Mouse (Mus musculus) neural tube, embryonic 14.5 days (tissue): ENCODE results near the gene Fbxw11. TPM values are rescaled to one million over a fixed set of nuclear protein-coding genes. Genes with fewer than 3 reads are reported as not detected.
"Not testable (repeated sequence)": the region's sequence is repeated elsewhere in the genome, so short reads cannot be mapped to it uniquely, and the experiment has no call there.

Experiments used
- ATAC-seq: fragments of 200-750 bp; cut with Nextera tagmentation; 2 replicates; pipeline ENCODE4 v1.8.0; 2017; ENCODE audit warnings: low read depth, mild to moderate bottlenecking, moderate TSS enrichment, moderate library complexity
- H3K27ac ChIP-seq: fragments of 300-500 bp; sonication (generic); 2 replicates; pipeline ENCODE4 v1.5.1; 2014; ENCODE audit warnings: low read depth, mild to moderate bottlenecking, control low read depth, low read length, moderate library complexity, mixed read lengths
- H3K27me3 ChIP-seq: fragments of 300-500 bp; sonication (generic); 2 replicates; pipeline ENCODE4 v1.6.1; 2014; ENCODE audit warnings: low read length; ENCODE audit not compliant: control insufficient read depth, insufficient read depth
- H3K36me3 ChIP-seq: fragments of 300-500 bp; sonication (generic); 2 replicates; pipeline ENCODE4 v1.6.1; 2014; ENCODE audit warnings: low read length, mixed read lengths; ENCODE audit not compliant: control insufficient read depth, insufficient read depth
- H3K4me1 ChIP-seq: fragments of 300-500 bp; sonication (generic); 2 replicates; pipeline ENCODE4 v1.6.1; 2014; ENCODE audit warnings: low read length; ENCODE audit not compliant: control insufficient read depth, insufficient read depth
- H3K4me2 ChIP-seq: fragments of 300-500 bp; sonication (generic); 2 replicates; pipeline ENCODE4 v1.6.1; 2014; ENCODE audit warnings: mild to moderate bottlenecking, low read depth, low read length, control low read depth
- H3K4me3 ChIP-seq: fragments of 300-500 bp; sonication (generic); 2 replicates; pipeline ENCODE4 v1.5.1; 2014; ENCODE audit warnings: low read depth, low read length, control low read depth, mixed read lengths
- H3K9ac ChIP-seq: fragments of 300-500 bp; sonication (generic); replicated peaks from 2 replicates; pipeline ENCODE4 v1.6.1; 2014; ENCODE audit warnings: low read depth, mild to moderate bottlenecking, control low read depth, low read length, mixed read lengths
- H3K9me3 ChIP-seq: fragments of 300-500 bp; sonication (generic); 2 replicates; pipeline ENCODE4 v1.6.1; 2016; ENCODE audit warnings: low read length; ENCODE audit not compliant: control insufficient read depth
- WGBS: fragments of 180-500 bp; shearing (Covaris S2); extraction: QIAGEN DNeasy Blood & Tissue Kit; methylation state at CpG from one replicate; pipeline ENCODE4 v1.1.7; 2014; 5-methylcytosine and 5-hydroxymethylcytosine counted together
- polyA plus RNA-seq: library from polyadenylated mRNA; unstranded; fragments of >200 nt; fragmentation: Nextera tagmentation; extraction: Ambion mirVana; gene quantifications from 2 replicates; pipeline ENCODE4 v1.2.1, GENCODE M21; 2014

The Fbxw11 gene
- polyA plus RNA-seq, 1 experiment from 2014 or later = 109 TPM

DNA sequence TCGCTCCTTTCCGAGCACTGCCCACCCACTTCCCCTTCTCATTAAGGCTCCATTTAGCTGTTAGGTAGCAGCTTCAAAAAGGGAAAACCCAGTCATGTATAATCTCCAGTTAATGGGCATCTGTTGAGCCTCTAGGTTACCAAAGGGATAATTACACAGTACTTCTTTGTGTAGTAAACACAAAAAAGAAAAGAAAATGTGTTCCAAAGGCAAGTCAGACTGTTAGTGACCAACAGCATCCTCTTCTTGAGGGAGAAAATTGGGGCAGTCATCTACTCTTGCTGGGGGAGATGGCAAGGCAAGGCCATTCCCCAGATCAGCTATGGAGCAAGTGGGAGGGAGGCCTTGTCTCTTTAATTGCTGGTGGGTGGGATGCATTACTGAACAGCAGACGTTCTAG lies 65.0 kb downstream of the Fbxw11 start:
- no peak for ATAC-seq
- 51% methylated on average over 3 of the region's 3 CpGs for WGBS

DNA sequence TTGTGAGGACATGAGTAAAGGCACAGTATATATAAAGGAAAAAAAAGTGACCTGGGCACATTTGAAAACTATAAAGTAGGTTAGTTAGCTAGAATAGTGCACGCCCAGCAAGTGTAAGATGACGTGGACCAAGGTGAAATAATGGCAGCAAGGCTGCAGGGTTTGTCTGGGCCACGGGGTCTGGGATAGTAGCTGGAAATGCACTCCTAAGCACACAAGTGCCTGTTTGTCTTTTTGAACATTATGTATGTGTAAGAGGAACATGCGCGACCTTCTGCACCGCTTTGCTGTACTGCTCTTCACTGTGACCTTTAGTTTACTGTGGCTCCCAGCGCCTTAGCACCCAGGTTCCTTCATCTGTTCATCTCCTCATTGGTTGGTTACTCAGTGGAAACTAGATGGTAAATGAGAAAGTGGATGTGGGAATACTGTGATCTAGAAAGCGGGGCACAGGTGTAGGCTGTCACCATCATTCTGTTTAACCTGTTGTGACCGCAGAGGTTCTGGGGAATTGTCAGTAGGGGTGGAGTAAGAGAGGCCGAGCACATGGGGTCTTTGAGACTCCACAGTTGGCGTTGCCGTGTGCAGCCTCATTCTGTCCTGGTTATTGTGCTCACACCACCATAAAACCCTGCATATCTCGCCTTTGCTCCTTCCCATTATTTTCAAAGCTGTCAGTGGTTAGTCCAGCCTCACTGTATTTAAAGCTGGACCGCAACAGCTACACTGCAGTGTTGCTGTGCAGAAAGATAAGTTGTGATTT lies 66.4 kb downstream of the Fbxw11 start:
- Histone ChIP-seq H3K9me3 (no peaks in the 10 kb centered on the region), H3K36me3 (no peaks in the 10 kb centered on the region), H3K9ac (no peak overlapping the region), H3K4me3 (no peak overlapping the region), H3K4me1 (no peaks in the 10 kb centered on the region), H3K27ac (no peak overlapping the region), H3K4me2 (no peak overlapping the region), H3K27me3 (no peaks in the 10 kb centered on the region)
- WGBS = 71% methylated on average over 14 of the region's 14 CpGs
- ATAC-seq = peak; percentile 28; the same call in 1 of the 2 replicates

More for the DNA sequence above, 65.0 kb downstream of the Fbxw11 start:
- Histone ChIP-seq H3K36me3 (no peaks in the 10 kb centered on the region), H3K27me3 (no peaks in the 10 kb centered on the region), H3K4me1 (no peaks in the 10 kb centered on the region), H3K9ac (no peak overlapping the region), H3K4me3 (no peak overlapping the region), H3K27ac (no peak overlapping the region), H3K9me3 (no peaks in the 10 kb centered on the region), H3K4me2 (no peak overlapping the region)

DNA sequence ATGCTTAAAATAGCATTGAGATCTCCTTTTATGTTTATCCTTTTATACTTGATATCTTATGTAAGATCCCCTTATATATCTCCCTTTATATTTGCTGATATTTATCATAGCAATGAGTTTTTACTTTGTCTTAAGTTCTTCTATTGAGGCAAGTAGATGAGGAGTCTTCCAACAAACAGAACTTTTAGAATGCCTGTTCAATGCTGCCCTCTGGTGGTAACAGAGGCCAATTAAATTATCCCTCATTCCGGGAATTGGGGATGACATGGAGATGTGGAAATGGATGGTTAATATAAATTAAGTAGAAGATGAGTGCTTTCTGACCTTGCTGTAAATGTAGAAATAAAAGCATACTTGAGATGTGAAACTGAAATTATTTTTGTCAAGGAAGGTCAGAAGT lies 67.0 kb downstream of the Fbxw11 start:
- 35% methylated on average over 1 of the region's 1 CpGs for WGBS
- ATAC-seq = no peak

DNA sequence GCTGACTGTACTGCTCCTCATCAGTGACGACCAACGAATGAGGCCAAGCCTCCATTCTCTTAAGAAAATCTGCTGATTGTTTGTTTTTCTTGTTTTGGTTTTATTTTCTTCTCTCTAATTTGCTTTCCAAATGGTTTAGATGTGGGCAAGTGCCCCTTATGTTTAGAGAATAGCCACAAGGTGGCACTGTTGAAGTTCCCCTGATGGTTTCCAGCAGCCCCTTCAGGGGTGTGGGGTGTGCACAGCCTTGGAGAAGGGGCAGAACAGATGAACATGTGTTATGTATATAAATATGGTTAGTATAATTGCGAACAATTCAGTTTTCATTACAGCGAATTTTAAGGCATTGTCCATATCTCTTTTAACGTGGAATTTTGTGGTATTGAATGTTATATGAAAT lies 71.7 kb downstream of the Fbxw11 start:
- WGBS = 66% methylated on average over 5 of the region's 5 CpGs
- no peaks in the 10 kb centered on the region for H3K27me3 ChIP-seq

More for the DNA sequence above, 67.0 kb downstream of the Fbxw11 start:
- H3K4me3 ChIP-seq = no peak overlapping the region
- no peak overlapping the region for H3K9ac ChIP-seq
- H3K4me2 ChIP-seq = no peak overlapping the region
- H3K27me3 ChIP-seq = no peaks in the 10 kb centered on the region
- no peaks in the 10 kb centered on the region for H3K9me3 ChIP-seq
- H3K27ac ChIP-seq = no peak overlapping the region
- H3K36me3 ChIP-seq = no peaks in the 10 kb centered on the region
- H3K4me1 ChIP-seq = no peaks in the 10 kb centered on the region

DNA sequence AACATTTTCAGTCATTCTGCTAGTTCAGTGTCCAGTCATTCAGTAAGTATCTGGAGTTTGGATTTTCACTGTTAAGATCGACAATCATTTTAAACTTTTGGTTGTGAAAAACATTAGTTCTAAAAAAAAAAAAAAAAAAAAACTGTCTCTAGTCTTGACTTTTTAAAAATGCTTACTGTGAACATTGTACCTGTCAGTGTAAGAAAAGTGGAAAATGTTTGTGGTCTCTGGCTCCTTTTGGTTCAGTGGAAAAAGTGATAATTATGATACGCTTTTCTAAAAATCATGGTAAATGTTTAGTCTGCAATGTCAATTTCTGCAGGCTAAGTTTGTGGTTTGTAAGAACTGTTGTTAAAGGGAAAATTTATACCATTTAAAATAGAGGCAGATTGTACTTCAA lies 72.4 kb downstream of the Fbxw11 start:
- Histone ChIP-seq H3K9ac (no peak overlapping the region), H3K4me3 (no peak overlapping the region), H3K27ac (no peak overlapping the region), H3K9me3 (no peaks in the 10 kb centered on the region), H3K36me3 (no peaks in the 10 kb centered on the region), H3K27me3 (no peaks in the 10 kb centered on the region), H3K4me1 (no peaks in the 10 kb centered on the region), H3K4me2 (no peak overlapping the region)
- 99% methylated on average over 2 of the region's 2 CpGs for WGBS
- no peak for ATAC-seq

More for the DNA sequence above, 71.7 kb downstream of the Fbxw11 start:
- Histone ChIP-seq H3K4me1 (no peaks in the 10 kb centered on the region), H3K36me3 (no peaks in the 10 kb centered on the region), H3K9ac (no peak overlapping the region), H3K27ac (no peak overlapping the region), H3K9me3 (no peaks in the 10 kb centered on the region), H3K4me3 (no peak overlapping the region), H3K4me2 (no peak overlapping the region)
- ATAC-seq = peak; percentile 61; the same call in 1 of the 2 replicates

DNA sequence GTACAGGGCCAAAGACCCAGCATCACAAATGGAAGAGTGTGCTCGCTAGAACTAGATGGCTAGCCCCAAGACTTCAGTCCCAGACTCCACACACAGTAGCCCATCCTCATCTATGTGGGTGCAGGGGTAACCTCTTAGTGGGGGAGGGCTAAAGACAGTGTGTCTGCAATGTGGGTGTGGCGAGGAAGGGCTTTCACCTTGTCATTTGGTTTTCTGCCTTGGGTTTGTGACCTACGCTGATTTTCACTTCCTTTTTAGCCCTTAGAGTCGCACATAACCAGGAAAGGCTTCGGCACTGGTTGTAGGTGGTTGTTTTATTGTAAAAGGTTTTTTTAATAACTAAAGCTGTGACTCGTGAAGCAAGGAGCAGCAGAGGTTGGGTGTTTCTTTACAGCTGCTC lies 73.0 kb downstream of the Fbxw11 start:
- H3K9me3 ChIP-seq = no peaks in the 10 kb centered on the region
- H3K4me3 ChIP-seq = no peak overlapping the region
- no peak overlapping the region for H3K27ac ChIP-seq
- H3K27me3 ChIP-seq = no peaks in the 10 kb centered on the region
- no peak overlapping the region for H3K4me2 ChIP-seq
- H3K9ac ChIP-seq = no peak overlapping the region
- WGBS = 86% methylated on average over 6 of the region's 6 CpGs
- no peaks in the 10 kb centered on the region for H3K4me1 ChIP-seq
- no peak for ATAC-seq
- H3K36me3 ChIP-seq = no peaks in the 10 kb centered on the region

DNA sequence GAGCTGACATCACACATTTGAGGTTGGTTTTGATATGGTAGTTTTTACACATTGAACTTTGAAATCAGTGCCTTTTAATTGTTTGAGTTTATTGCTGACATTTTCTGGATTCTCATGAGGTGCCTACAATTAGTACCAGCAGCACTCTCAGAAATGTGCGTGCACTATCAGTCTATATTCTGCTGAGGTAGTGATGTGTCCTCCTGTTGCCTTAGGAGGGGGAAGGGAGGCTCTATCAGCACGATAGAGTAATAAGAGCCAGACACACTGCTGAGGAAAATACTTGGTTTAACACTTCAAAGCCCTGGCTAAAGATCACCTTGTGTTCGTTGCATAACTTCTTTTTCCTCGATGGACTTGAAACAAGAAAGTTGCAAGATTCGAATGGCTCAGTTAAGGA lies 73.4 kb downstream of the Fbxw11 start:
- 72% methylated on average over 5 of the region's 5 CpGs for WGBS
- no peak for ATAC-seq
- no peak overlapping the region for H3K4me3 ChIP-seq
- no peaks in the 10 kb centered on the region for H3K4me1 ChIP-seq
- H3K27ac ChIP-seq = no peak overlapping the region
- H3K9ac ChIP-seq = no peak overlapping the region
- no peaks in the 10 kb centered on the region for H3K27me3 ChIP-seq
- H3K36me3 ChIP-seq = no peaks in the 10 kb centered on the region
- no peaks in the 10 kb centered on the region for H3K9me3 ChIP-seq
- H3K4me2 ChIP-seq = no peak overlapping the region

DNA sequence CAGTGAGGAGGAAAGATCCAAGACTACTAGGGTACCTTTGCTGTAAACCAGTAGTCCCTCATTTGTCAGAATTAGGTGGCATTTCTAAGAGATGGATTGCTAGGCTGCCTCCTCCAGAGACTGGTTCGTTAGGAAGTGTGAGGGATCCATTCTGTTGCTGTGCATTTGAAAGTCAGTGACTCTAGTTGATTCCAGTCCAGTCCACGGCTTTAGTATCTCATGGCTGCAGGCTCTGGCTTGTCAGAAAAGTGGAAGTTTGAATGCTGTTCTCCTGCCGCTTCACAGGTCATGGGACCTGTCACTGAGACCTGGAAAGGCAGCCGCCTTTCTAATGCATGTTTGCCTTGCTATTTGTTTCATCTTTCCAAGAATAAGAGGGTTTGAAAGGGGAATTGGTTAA lies 74.4 kb downstream of the Fbxw11 start:
- no peak overlapping the region for H3K9ac ChIP-seq
- no peak for ATAC-seq
- H3K36me3 ChIP-seq = no peaks in the 10 kb centered on the region
- no peaks in the 10 kb centered on the region for H3K4me1 ChIP-seq
- no peak overlapping the region for H3K4me3 ChIP-seq
- no peaks in the 10 kb centered on the region for H3K27me3 ChIP-seq
- H3K4me2 ChIP-seq = no peak overlapping the region
- WGBS = 76% methylated on average over 4 of the region's 4 CpGs
- no peak overlapping the region for H3K27ac ChIP-seq
- H3K9me3 ChIP-seq = no peaks in the 10 kb centered on the region

DNA sequence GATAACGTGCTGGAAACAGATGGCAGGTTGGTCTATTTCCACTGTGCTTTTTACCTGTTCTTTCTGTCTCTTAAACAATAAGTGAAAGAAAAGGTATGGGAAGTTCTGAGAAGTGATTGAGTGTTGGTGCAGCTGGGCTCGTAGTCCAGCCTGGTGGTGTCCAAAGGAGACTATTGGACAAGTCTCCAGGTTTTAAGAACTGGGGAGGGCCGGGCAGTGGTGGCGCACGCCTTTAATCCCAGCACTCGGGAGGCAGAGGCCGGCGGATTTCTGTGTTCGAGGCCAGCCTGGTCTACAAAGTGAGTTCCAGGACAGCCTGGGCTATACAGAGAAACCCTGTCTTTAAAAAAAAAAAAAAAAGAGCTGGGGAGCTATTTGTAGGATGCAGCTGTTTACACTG lies 75.2 kb downstream of the Fbxw11 start:
- not testable (repeated sequence) for H3K4me2 ChIP-seq, H3K4me1 ChIP-seq, H3K27ac ChIP-seq, H3K9me3 ChIP-seq, H3K9ac ChIP-seq, H3K4me3 ChIP-seq, H3K36me3 ChIP-seq, H3K27me3 ChIP-seq, ATAC-seq
- WGBS = 96% methylated on average over 9 of the region's 9 CpGs
